Mouse (Mus musculus) myocyte (in vitro differentiated cells): Measurements from ENCODE around the gene Izumo3. TPM values are rescaled to one million over a fixed set of nuclear protein-coding genes. Genes with fewer than 3 reads are reported as not detected.
"Not testable (repeated sequence)": the region's sequence is repeated elsewhere in the genome, so short reads cannot be mapped to it uniquely, and the experiment has no call there.

Source experiments
- H3K27me3 ChIP-seq: one replicate; pipeline ENCODE4 v1.6.1; 2011; ENCODE audit not compliant: control insufficient read depth, insufficient read depth, insufficient read length
- H3K36me3 ChIP-seq: one replicate; pipeline ENCODE4 v1.6.1; 2011; ENCODE audit not compliant: control insufficient read depth, insufficient read depth
- H3K4me2 ChIP-seq: one replicate; pipeline ENCODE4 v1.6.1; 2011; ENCODE audit warnings: low read depth, control low read depth
- H3K4me3 ChIP-seq: one replicate; pipeline ENCODE4 v1.5.1; 2011; ENCODE audit warnings: mild to moderate bottlenecking, control low read depth, moderate library complexity
- H3K79me2 ChIP-seq: one replicate; pipeline ENCODE4 v1.6.1; 2011; ENCODE audit not compliant: control insufficient read depth, insufficient read depth
- H3ac ChIP-seq: one replicate; pipeline ENCODE4 v1.6.1; 2011; ENCODE audit not compliant: control insufficient read depth, insufficient read length
- CEBPB ChIP-seq: IDR thresholded peaks from 2 replicates; pipeline ENCODE4 v1.6.1; 2011; ENCODE audit warnings: mild to moderate bottlenecking, moderate library complexity; ENCODE audit not compliant: poor library complexity, insufficient read depth, severe bottlenecking
- E2F4 ChIP-seq: IDR thresholded peaks from one replicate; pipeline ENCODE4 v1.6.1; 2011; ENCODE audit warnings: mild to moderate bottlenecking, control low read depth, moderate library complexity; ENCODE audit not compliant: insufficient read depth
- MAX ChIP-seq: IDR thresholded peaks from one replicate; pipeline ENCODE4 v1.6.1; 2011; ENCODE audit warnings: low read depth, mild to moderate bottlenecking, control low read depth
- MYOD1 ChIP-seq, 3 experiments: IDR thresholded peaks; one replicate each; pipeline ENCODE4 v1.6.1; 2011; ENCODE audit warnings: control low read depth in 2 of 3, low read depth in 2 of 3, mild to moderate bottlenecking in 2 of 3, moderate library complexity in 1 of 3; ENCODE audit not compliant: insufficient read length in 2 of 3, control insufficient read depth in 1 of 3
- MYOG ChIP-seq, 3 experiments: IDR thresholded peaks; one replicate each; pipeline ENCODE4 v1.6.1; 2011; ENCODE audit warnings: control low read depth in 2 of 3, low read depth in 2 of 3, mild to moderate bottlenecking in 2 of 3; ENCODE audit not compliant: insufficient read length in 2 of 3, control insufficient read depth in 1 of 3, insufficient read depth in 1 of 3
- POLR2A ChIP-seq: IDR thresholded peaks from one replicate; pipeline ENCODE4 v1.6.1; 2011; ENCODE audit warnings: low read depth, mild to moderate bottlenecking, control low read depth, moderate library complexity; ENCODE audit not compliant: insufficient read length
- POLR2AphosphoS2 ChIP-seq: IDR thresholded peaks from one replicate; pipeline ENCODE4 v1.6.1; 2011; ENCODE audit warnings: low read depth, control low read depth; ENCODE audit not compliant: insufficient read length
- REST ChIP-seq: IDR thresholded peaks from one replicate; pipeline ENCODE4 v1.6.1; 2011; ENCODE audit warnings: mild to moderate bottlenecking, control low read depth, moderate library complexity; ENCODE audit not compliant: insufficient read depth, insufficient read length
- SRF ChIP-seq: IDR thresholded peaks from one replicate; pipeline ENCODE4 v1.6.1; 2011; ENCODE audit warnings: low read depth; ENCODE audit not compliant: control insufficient read depth, insufficient read length
- TCF12 ChIP-seq: IDR thresholded peaks from one replicate; pipeline ENCODE4 v1.6.1; 2011; ENCODE audit warnings: mild to moderate bottlenecking, control low read depth; ENCODE audit not compliant: poor library complexity, insufficient read depth, severe bottlenecking
- TCF3 ChIP-seq: IDR thresholded peaks from one replicate; pipeline ENCODE4 v1.6.1; 2011; ENCODE audit warnings: low read depth, control low read depth; ENCODE audit not compliant: insufficient read length
- USF1 ChIP-seq: IDR thresholded peaks from one replicate; pipeline ENCODE4 v1.6.1; 2011; ENCODE audit warnings: low read depth, mild to moderate bottlenecking, control low read depth, moderate library complexity
- polyA plus RNA-seq: library from polyadenylated mRNA; unstranded; fragments of >200 nt; fragmentation: generic; extraction: Trizol; gene quantifications from one replicate; pipeline ENCODE4 v1.2.1, GENCODE M21; 2012; ENCODE audit warnings: missing spikeins

Gene Izumo3
- not detected for polyA plus RNA-seq

DNA sequence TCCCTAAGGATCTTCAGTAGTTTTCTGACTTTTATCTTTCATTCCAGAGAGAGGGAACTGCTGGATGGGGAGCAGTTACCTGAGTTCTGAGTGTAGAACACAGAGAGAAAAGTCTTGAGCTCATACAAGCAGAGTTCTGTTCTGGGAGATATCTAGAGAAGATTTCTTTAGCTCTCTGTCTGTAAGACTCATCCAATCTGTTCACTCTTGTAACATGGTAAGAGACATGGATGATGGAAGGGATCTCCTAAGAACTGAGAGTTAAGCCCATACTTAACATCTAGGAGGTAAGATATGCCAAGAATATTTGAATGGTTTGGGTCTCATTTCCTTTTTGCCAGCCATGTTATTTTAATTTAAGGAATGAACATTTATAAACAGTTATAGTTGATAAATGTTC is at the start of gene Izumo3:
Gene Izumo3, minus strand, starts transcription at position 101 of the 400 bp plus-strand sequence.
- H3K79me2 ChIP-seq: no peaks in the 10 kb centered on the region
- no peak for TF ChIP-seq TCF3
- TF ChIP-seq MAX: no peak
- TF ChIP-seq POLR2A: no peak
- no peak for TF ChIP-seq E2F4
- TF ChIP-seq MYOG (IDR thresholded peaks at IDR 0.05; ENCODE audit: control insufficient read depth in 1 of 3, insufficient read depth in 1 of 3, insufficient read length in 2 of 3, low read depth in 2 of 3): no peak
- no peak for TF ChIP-seq REST
- no peak for TF ChIP-seq TCF12
- TF ChIP-seq POLR2AphosphoS2: no peak
- H3K4me3 ChIP-seq: no peak within 1 kb of the TSS
- H3ac ChIP-seq: no peak within 1 kb of the TSS
- H3K36me3 ChIP-seq: no peaks in the 10 kb centered on the region
- H3K4me2 ChIP-seq: no peak within 1 kb of the TSS
- H3K27me3 ChIP-seq: no peaks in the 10 kb centered on the region

- not testable (repeated sequence) for H3K4me2 ChIP-seq, H3ac ChIP-seq, H3K79me2 ChIP-seq, H3K27me3 ChIP-seq, H3K4me3 ChIP-seq, H3K36me3 ChIP-seq
Measured at GRCm38 (mm10) chr4:92191649-92192048, 44.6 kb upstream of the Izumo3 start, which contains the start of gene Gm12666. Gene Gm12666 (minus strand): TSS chr4:92191749.

DNA sequence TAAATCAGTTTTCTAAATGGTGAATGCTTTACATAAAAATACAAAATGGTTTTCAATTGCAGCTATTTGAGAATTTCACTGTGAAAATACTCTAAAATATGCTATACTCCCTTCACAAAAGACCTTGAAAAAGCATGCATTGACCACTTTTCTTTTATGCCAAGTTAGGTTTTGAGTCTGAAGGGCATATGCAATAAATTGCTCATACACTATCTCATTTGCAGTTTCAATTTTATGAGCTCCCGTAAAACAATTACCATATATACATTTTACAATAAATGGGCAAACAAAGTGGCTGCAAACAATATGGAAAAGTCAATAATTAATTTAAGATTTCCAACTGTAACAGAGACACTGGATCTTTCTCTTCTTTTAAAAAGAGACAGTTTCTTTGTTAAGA is 5.6 kb upstream of the Izumo3 start:
- Histone ChIP-seq H3K79me2 (no peaks in the 10 kb centered on the region), H3K4me2 (no peak overlapping the region)

DNA sequence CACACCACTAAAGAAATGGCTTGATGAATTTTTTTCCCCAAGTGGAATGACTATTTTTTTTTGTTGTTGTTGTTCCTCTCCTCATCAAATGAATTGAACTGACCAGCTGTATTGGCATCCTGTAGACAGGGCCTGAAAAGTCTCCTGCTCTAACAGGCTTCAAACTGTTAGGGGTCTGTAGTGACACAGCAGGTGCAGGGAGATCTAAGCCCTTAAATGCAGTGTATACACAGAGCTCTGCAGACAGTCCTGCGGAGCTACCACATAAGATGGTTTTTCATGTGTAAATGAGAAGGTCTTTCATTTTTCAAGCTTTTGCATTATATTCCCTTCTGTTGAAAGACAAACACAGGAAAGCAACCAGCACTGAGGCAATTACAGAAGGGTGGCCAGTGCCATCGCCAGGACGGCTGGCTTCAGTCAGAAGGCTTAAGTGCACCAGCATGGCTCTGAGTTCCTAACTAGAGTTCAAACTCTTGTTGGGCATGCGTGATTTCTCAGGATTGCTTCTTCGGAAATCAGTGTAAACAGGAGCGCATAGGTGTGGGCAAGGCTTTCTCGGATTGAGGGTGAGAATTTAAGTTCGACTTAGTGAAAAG is 35.5 kb downstream of the Izumo3 start:
- H3K79me2 ChIP-seq: no peaks in the 10 kb centered on the region
- H3K4me2 ChIP-seq: no peak overlapping the region
- no peak overlapping the region for H3ac ChIP-seq
- H3K4me3 ChIP-seq: no peak overlapping the region
- no peaks in the 10 kb centered on the region for H3K36me3 ChIP-seq
- H3K27me3 ChIP-seq: no peaks in the 10 kb centered on the region
- no peak for TF ChIP-seq E2F4
- no peak for TF ChIP-seq REST
- no peak for TF ChIP-seq MAX
- no peak for TF ChIP-seq MYOD1 (IDR thresholded peaks at IDR 0.05; ENCODE audit: control insufficient read depth in 1 of 3, insufficient read length in 2 of 3, low read depth in 2 of 3)
- TF ChIP-seq CEBPB: no peak
- TF ChIP-seq MYOG (IDR thresholded peaks at IDR 0.05; ENCODE audit: control insufficient read depth in 1 of 3, insufficient read depth in 1 of 3, insufficient read length in 2 of 3, low read depth in 2 of 3): no peak
- no peak for TF ChIP-seq POLR2AphosphoS2
- TF ChIP-seq TCF12: no peak
- no peak for TF ChIP-seq POLR2A
- no peak for TF ChIP-seq USF1

More for the DNA sequence above, 5.6 kb upstream of the Izumo3 start:
- no peaks in the 10 kb centered on the region for H3K27me3 ChIP-seq
- H3ac ChIP-seq: no peak overlapping the region
- no peak for TF ChIP-seq TCF3
- TF ChIP-seq E2F4: no peak
- TF ChIP-seq MAX: no peak
- no peak for TF ChIP-seq CEBPB
- no peak for TF ChIP-seq REST
- H3K4me3 ChIP-seq: no peak overlapping the region
- no peaks in the 10 kb centered on the region for H3K36me3 ChIP-seq

- Histone ChIP-seq H3K79me2 (no peaks in the 10 kb centered on the region), H3K27me3 (no peaks in the 10 kb centered on the region), H3K36me3 (no peaks in the 10 kb centered on the region), H3K4me2 (no peak overlapping the region), H3K4me3 (no peak overlapping the region), H3ac (no peak overlapping the region)
- TF ChIP-seq SRF (no peak), TCF3 (no peak), POLR2A (no peak), TCF12 (no peak), MAX (no peak), MYOD1 (IDR thresholded peaks at IDR 0.05; ENCODE audit: control insufficient read depth in 1 of 3, insufficient read length in 2 of 3, low read depth in 2 of 3) (no peak), E2F4 (no peak), USF1 (no peak), REST (no peak), POLR2AphosphoS2 (no peak), MYOG (IDR thresholded peaks at IDR 0.05; ENCODE audit: control insufficient read depth in 1 of 3, insufficient read depth in 1 of 3, insufficient read length in 2 of 3, low read depth in 2 of 3) (no peak), CEBPB (no peak)
Measured at GRCm38 (mm10) chr4:92097386-92097785, 49.6 kb downstream of the Izumo3 start.
